Mouse (Mus musculus) erythroid progenitor cell, adult 5-6 weeks (primary cell): ENCODE data around the gene Lrrc3. TPM values are rescaled to one million over a fixed set of nuclear protein-coding genes. Genes with fewer than 3 reads are reported as not detected.
A peak's percentile ranks its signal among the peaks of the same experiment; 100 is the strongest.

Experiments used
- ATAC-seq: replicated peaks from 2 replicates; pipeline ENCODE4 v1.8.0; 2016; ENCODE audit warnings: moderate number of reproducible peaks, mild to moderate bottlenecking, moderate TSS enrichment, inconsistent platforms; ENCODE audit not compliant: poor library complexity, low FRiP score, severe bottlenecking
- total RNA-seq, 2 experiments: library from RNA; stranded (forward) in 1 of 2; stranded (reverse) in 1 of 2; fragments of 150-400 nt in 1 of 2; fragments of 186-747, 209-891 nt in 1 of 2; gene quantifications; 2 replicates each; pipeline versions ENCODE4 v1.2.3 to v1.2.4; 2015 to 2017; ENCODE audit warnings: low replicate concordance in 2 of 2

Gene Lrrc3
- total RNA-seq, 2 experiments from 2014 or later: not detected

GRCm38 (mm10) chr10:77880305-77880704, 22.0 kb downstream of the Lrrc3 start:
- ATAC-seq: no peak

DNA sequence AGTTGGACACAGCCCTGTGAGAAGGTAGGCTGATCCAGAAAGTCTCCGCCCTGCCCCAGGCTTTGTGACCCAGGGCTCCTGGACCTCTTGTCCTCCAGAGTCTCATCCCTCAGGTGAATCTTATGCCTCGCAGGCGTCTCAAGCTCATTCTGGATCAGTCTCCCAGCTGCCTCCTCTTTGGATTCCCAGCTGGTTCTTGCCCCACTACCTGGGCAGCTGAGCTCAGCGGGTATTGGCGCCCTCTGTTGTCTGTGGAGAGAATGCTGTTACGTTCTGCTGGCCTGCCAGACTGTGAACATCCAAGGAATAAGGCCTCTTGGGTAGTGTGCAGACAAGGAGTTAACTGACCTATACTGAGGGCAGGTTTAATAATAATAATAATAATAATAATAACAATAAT, 23.4 kb downstream of the Lrrc3 start:
- no peak for ATAC-seq

- no peak for ATAC-seq
These were observed 32.7 kb downstream of the Lrrc3 start for GRCm38 (mm10) chr10:77869651-77870050.

- no peak for ATAC-seq
These were observed 34.8 kb downstream of the Lrrc3 start for GRCm38 (mm10) chr10:77867546-77867945.

DNA sequence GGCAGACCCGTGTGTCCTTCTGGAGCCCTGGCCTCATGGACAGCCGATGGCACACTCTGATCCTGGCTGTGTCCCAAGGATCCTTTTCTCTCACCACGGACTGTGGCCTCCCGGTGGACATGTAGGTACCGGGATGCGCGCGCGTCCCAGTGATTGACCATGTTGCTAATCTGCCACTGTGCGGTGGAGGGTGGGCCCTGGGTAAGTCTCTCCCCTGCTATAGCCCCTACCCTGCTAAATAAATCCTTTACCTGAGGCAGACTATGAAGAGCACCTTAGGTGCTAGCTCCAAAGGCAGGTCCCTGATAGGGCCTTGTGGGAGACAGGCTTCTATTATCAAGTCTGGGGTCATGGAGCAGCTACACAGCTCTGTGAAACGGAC, 37.6 kb downstream of the Lrrc3 start:
- no peak for ATAC-seq

DNA sequence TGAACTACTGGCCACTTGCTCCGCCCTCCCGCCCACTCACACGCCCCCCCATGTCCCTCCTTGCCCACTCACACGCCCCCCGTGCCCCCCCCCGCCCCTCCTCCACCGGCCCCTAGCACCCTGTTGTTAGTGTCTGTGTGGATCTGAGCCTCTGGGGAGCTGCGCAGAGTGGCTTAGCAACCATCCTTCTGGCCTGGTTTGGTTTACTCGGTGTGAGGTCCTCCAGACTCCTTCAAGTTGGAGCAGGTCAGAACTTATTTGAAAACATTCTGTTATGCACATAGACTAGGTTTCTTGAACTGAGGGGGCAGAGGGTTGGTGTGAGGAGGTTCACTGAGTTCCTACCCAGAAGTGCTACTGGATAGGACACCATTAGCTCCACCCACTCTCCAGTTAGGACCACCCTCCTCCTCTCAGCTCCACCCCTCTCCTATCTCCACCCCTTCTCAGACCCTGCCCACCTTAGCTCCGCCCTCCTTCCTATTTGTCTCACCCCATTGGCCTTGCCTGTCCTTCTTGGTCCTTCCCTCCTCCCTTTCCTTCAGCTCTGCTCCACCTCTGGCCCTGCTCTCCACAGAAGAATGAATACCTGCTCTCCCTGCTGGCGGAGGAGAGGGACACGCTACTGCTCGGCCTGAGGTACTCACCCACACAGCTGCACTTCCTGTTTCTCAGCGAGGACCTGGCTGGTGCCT, 38.1 kb downstream of the Lrrc3 start:
- ATAC-seq: 0 out of 2 replicates have a peak, but pooled peaks have one; percentile 33

DNA sequence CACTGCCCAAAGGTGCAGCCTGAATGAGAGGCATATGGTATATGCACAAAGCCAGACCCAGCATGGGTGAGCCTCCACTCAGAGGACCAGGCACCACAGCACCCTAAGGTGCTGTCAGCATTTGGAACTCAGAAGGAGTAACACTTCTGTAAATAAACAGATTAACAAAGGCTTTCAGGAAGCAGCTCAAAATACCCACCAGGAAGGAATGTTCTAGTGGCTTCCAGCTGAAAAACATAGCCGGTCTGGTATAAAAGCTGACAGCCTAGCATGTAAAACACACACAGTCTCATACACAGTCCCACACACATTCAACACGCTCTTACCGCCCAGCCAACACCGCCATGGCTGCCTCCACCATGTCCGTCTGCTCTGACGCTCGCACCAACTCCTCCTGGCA, 40.7 kb downstream of the Lrrc3 start, which contains the start of gene Gm3285:
Gm3285 (plus strand) TSS at position 301 of the 400 bp plus-strand sequence.
- ATAC-seq: no peak

GRCm38 (mm10) chr10:77852559-77852958, 49.8 kb downstream of the Lrrc3 start, which contains the start of gene Gm10318:
Gm10318 (plus strand) TSS chr10:77852859.
- ATAC-seq: no peak

Other genes starting within 250 kb of the Lrrc3 start
- gene Tspear, start 216.0 kb downstream of the Lrrc3 start, total RNA-seq (2015; ENCODE audit: low replicate concordance): not detected in 2 replicates
- gene Tspear, start 216.0 kb downstream of the Lrrc3 start, total RNA-seq (2017; ENCODE audit: low replicate concordance): not detected in 2 replicates
- not detected in 2 replicates for gene Gm19402, start 211.8 kb downstream of the Lrrc3 start, total RNA-seq (2015; ENCODE audit: low replicate concordance)
- not detected in 2 replicates for gene Gm19402, start 211.8 kb downstream of the Lrrc3 start, total RNA-seq (2017; ENCODE audit: low replicate concordance)
- not detected in 2 replicates for gene Gm9508, start 205.3 kb downstream of the Lrrc3 start, total RNA-seq (2015; ENCODE audit: low replicate concordance)
- gene Gm9508, start 205.3 kb downstream of the Lrrc3 start, total RNA-seq (2017; ENCODE audit: low replicate concordance): not detected in 2 replicates
- gene Gm10272, start 195.9 kb downstream of the Lrrc3 start, total RNA-seq (2015; ENCODE audit: low replicate concordance): not detected in 2 replicates
- not detected in 2 replicates for gene Gm10272, start 195.9 kb downstream of the Lrrc3 start, total RNA-seq (2017; ENCODE audit: low replicate concordance)
- not detected in 2 replicates for gene Gm10024, start 191.1 kb downstream of the Lrrc3 start, total RNA-seq (2015; ENCODE audit: low replicate concordance)
- not detected in 2 replicates for gene Gm10024, start 191.1 kb downstream of the Lrrc3 start, total RNA-seq (2017; ENCODE audit: low replicate concordance)
- gene Gm10142, start 186.7 kb downstream of the Lrrc3 start, total RNA-seq (2015; ENCODE audit: low replicate concordance): not detected in 2 replicates
- not detected in 2 replicates for gene Gm10142, start 186.7 kb downstream of the Lrrc3 start, total RNA-seq (2017; ENCODE audit: low replicate concordance)
- not detected in 2 replicates for gene Krtap12-1, start 181.9 kb downstream of the Lrrc3 start, total RNA-seq (2015; ENCODE audit: low replicate concordance)
- gene Krtap12-1, start 181.9 kb downstream of the Lrrc3 start, total RNA-seq (2017; ENCODE audit: low replicate concordance): not detected in 2 replicates
- not detected in 2 replicates for gene Gm10100, start 176.1 kb downstream of the Lrrc3 start, total RNA-seq (2015; ENCODE audit: low replicate concordance)
- not detected in 2 replicates for gene Gm10100, start 176.1 kb downstream of the Lrrc3 start, total RNA-seq (2017; ENCODE audit: low replicate concordance)
- gene Gm18596, start 159.9 kb downstream of the Lrrc3 start, total RNA-seq (2015; ENCODE audit: low replicate concordance): not detected in 2 replicates
- not detected in 2 replicates for gene Gm18596, start 159.9 kb downstream of the Lrrc3 start, total RNA-seq (2017; ENCODE audit: low replicate concordance)
- not detected in 2 replicates for gene Gm9736, start 151.2 kb downstream of the Lrrc3 start, total RNA-seq (2015; ENCODE audit: low replicate concordance)
- not detected in 2 replicates for gene Gm9736, start 151.2 kb downstream of the Lrrc3 start, total RNA-seq (2017; ENCODE audit: low replicate concordance)
- gene Gm3233, start 142.9 kb downstream of the Lrrc3 start, total RNA-seq (2015; ENCODE audit: low replicate concordance): not detected in 2 replicates
- not detected in 2 replicates for gene Gm3233, start 142.9 kb downstream of the Lrrc3 start, total RNA-seq (2017; ENCODE audit: low replicate concordance)
- not detected in 2 replicates for gene Gm3238, start 131.2 kb downstream of the Lrrc3 start, total RNA-seq (2015; ENCODE audit: low replicate concordance)
- not detected in 2 replicates for gene Gm3238, start 131.2 kb downstream of the Lrrc3 start, total RNA-seq (2017; ENCODE audit: low replicate concordance)
- gene Gm7138, start 125.6 kb downstream of the Lrrc3 start, total RNA-seq (2015; ENCODE audit: low replicate concordance): not detected in 2 replicates
- not detected in 2 replicates for gene Gm7138, start 125.6 kb downstream of the Lrrc3 start, total RNA-seq (2017; ENCODE audit: low replicate concordance)
- not detected in 2 replicates for gene Gm3250, start 120.0 kb downstream of the Lrrc3 start, total RNA-seq (2015; ENCODE audit: low replicate concordance)
- gene Gm3250, start 120.0 kb downstream of the Lrrc3 start, total RNA-seq (2017; ENCODE audit: low replicate concordance): not detected in 2 replicates
- not detected in 2 replicates for gene Gm7137, start 114.3 kb downstream of the Lrrc3 start, total RNA-seq (2015; ENCODE audit: low replicate concordance)
- not detected in 2 replicates for gene Gm7137, start 114.3 kb downstream of the Lrrc3 start, total RNA-seq (2017; ENCODE audit: low replicate concordance)
- gene Gm9639, start 107.5 kb downstream of the Lrrc3 start, total RNA-seq (2015; ENCODE audit: low replicate concordance): not detected in 2 replicates
- not detected in 2 replicates for gene Gm9639, start 107.5 kb downstream of the Lrrc3 start, total RNA-seq (2017; ENCODE audit: low replicate concordance)
- not detected in 2 replicates for gene Gm19668, start 103.4 kb downstream of the Lrrc3 start, total RNA-seq (2015; ENCODE audit: low replicate concordance)
- gene Gm19668, start 103.4 kb downstream of the Lrrc3 start, total RNA-seq (2017; ENCODE audit: low replicate concordance): not detected in 2 replicates
- gene Gm9507, start 90.7 kb downstream of the Lrrc3 start, total RNA-seq (2015; ENCODE audit: low replicate concordance): not detected in 2 replicates
- gene Gm9507, start 90.7 kb downstream of the Lrrc3 start, total RNA-seq (2017; ENCODE audit: low replicate concordance): not detected in 2 replicates
- not detected in 2 replicates for gene Gm2696, start 87.9 kb downstream of the Lrrc3 start, total RNA-seq (2015; ENCODE audit: low replicate concordance)
- not detected in 2 replicates for gene Gm2696, start 87.9 kb downstream of the Lrrc3 start, total RNA-seq (2017; ENCODE audit: low replicate concordance)
- gene Krtap10-4, start 75.4 kb downstream of the Lrrc3 start, total RNA-seq (2015; ENCODE audit: low replicate concordance): not detected in 2 replicates
- not detected in 2 replicates for gene Krtap10-4, start 75.4 kb downstream of the Lrrc3 start, total RNA-seq (2017; ENCODE audit: low replicate concordance)
- gene Krtap10-10, start 66.6 kb downstream of the Lrrc3 start, total RNA-seq (2015; ENCODE audit: low replicate concordance): not detected in 2 replicates
- not detected in 2 replicates for gene Krtap10-10, start 66.6 kb downstream of the Lrrc3 start, total RNA-seq (2017; ENCODE audit: low replicate concordance)
- not detected in 2 replicates for gene Gm36176, start 55.7 kb downstream of the Lrrc3 start, total RNA-seq (2015; ENCODE audit: low replicate concordance)
- gene Gm36176, start 55.7 kb downstream of the Lrrc3 start, total RNA-seq (2017; ENCODE audit: low replicate concordance): not detected in 2 replicates
- not detected in 2 replicates for gene Gm10318, start 49.7 kb downstream of the Lrrc3 start, total RNA-seq (2015; ENCODE audit: low replicate concordance)
- gene Gm10318, start 49.7 kb downstream of the Lrrc3 start, total RNA-seq (2017; ENCODE audit: low replicate concordance): not detected in 2 replicates
- not detected in 2 replicates for gene Gm3285, start 40.6 kb downstream of the Lrrc3 start, total RNA-seq (2015; ENCODE audit: low replicate concordance)
- gene Gm3285, start 40.6 kb downstream of the Lrrc3 start, total RNA-seq (2017; ENCODE audit: low replicate concordance): not detected in 2 replicates
- 0.42 and 1.1 TPM in 2 replicates for gene Trpm2, start 68.0 kb upstream of the Lrrc3 start, total RNA-seq (2015; ENCODE audit: low replicate concordance)
- 33.1 and 38.6 TPM in 2 replicates for gene Trpm2, start 68.0 kb upstream of the Lrrc3 start, total RNA-seq (2017; ENCODE audit: low replicate concordance)
- gene 1810043G02Rik, start 76.0 kb upstream of the Lrrc3 start, total RNA-seq (2015; ENCODE audit: low replicate concordance): not detected in 2 replicates
- 0.26 and 3.5 TPM in 2 replicates for gene 1810043G02Rik, start 76.0 kb upstream of the Lrrc3 start, total RNA-seq (2017; ENCODE audit: low replicate concordance)
- gene Pfkl, start 107.5 kb upstream of the Lrrc3 start, total RNA-seq (2015; ENCODE audit: low replicate concordance): 0.42 and 1.8 TPM in 2 replicates
- 9.2 and 9.8 TPM in 2 replicates for gene Pfkl, start 107.5 kb upstream of the Lrrc3 start, total RNA-seq (2017; ENCODE audit: low replicate concordance)
- gene Dnmt3l, start 139.4 kb upstream of the Lrrc3 start, total RNA-seq (2015; ENCODE audit: low replicate concordance): not detected in 2 replicates
- 1.1 TPM in 1 of 2 replicates, not detected in the other for gene Dnmt3l, start 139.4 kb upstream of the Lrrc3 start, total RNA-seq (2017; ENCODE audit: low replicate concordance)
- not detected in 2 replicates for gene Aire, start 141.1 kb upstream of the Lrrc3 start, total RNA-seq (2015; ENCODE audit: low replicate concordance)
- gene Aire, start 141.1 kb upstream of the Lrrc3 start, total RNA-seq (2017; ENCODE audit: low replicate concordance): not detected in 2 replicates
- gene Icosl, start 166.8 kb upstream of the Lrrc3 start, total RNA-seq (2015; ENCODE audit: low replicate concordance): 2.9 and 3.4 TPM in 2 replicates
- gene Icosl, start 166.8 kb upstream of the Lrrc3 start, total RNA-seq (2017; ENCODE audit: low replicate concordance): 0.13 and 0.53 TPM in 2 replicates